Mouse (Mus musculus): ENCODE data around the gene Sec14l5. TPM values are rescaled to one million over a fixed set of nuclear protein-coding genes. Genes with fewer than 3 reads are reported as not detected.

The Sec14l5 gene
- total and polyA plus RNA-seq, 2 experiments from 2014 or later = 0.18 to 0.21 TPM

- peak overlapping the region; percentile 28; the same call in 1 of the 2 replicates for H3K9ac ChIP-seq (replicated peaks; ENCODE audit: low read length)
- no peak overlapping the region for H3K27ac ChIP-seq
- peak overlapping the region; percentile 78 for H3K4me2 ChIP-seq (ENCODE audit: low read depth, low read length)
- H3K4me3 ChIP-seq (ENCODE audit: low read length) = peak overlapping the region; percentile 38
- H3K27me3 ChIP-seq (ENCODE audit: insufficient read depth, low read length) = 0 out of 2 replicates have a peak, but pooled peaks cover 3% of the 10 kb centered on the region
- no peak for TF ChIP-seq CTCF (IDR thresholded peaks at IDR 0.05; ENCODE audit: low read depth)
- no peaks in the 10 kb centered on the region for H3K36me3 ChIP-seq (ENCODE audit: insufficient read depth, low read length)
- H3K9me3 ChIP-seq (ENCODE audit: low read length) = no peaks in the 10 kb centered on the region
- 4% methylated on average over 26 of the region's 26 CpGs for WGBS
- peak; percentile 68 for DNase-seq (ENCODE audit: low spot score)
- peak; percentile 84 for ATAC-seq
- H3K4me1 ChIP-seq (ENCODE audit: insufficient read depth, low read length) = no peaks in the 10 kb centered on the region
Measured at GRCm38 (mm10) chr16:5146367-5147036, 407 bp upstream of the Sec14l5 start.

GRCm38 (mm10) chr16:5150544-5150943 is 3.6 kb downstream of the Sec14l5 start:
- no peak overlapping the region for H3K27ac ChIP-seq

GRCm38 (mm10) chr16:5153299-5154026 is 6.6 kb downstream of the Sec14l5 start:
- Histone ChIP-seq H3K9ac (replicated peaks; ENCODE audit: low read length) (no peak overlapping the region), H3K27ac (0 out of 2 replicates have a peak overlapping the region, but pooled peaks have one; percentile 0), H3K4me3 (ENCODE audit: low read length) (no peak overlapping the region), H3K36me3 (ENCODE audit: insufficient read depth, low read length) (no peaks in the 10 kb centered on the region), H3K4me1 (ENCODE audit: insufficient read depth, low read length) (no peaks in the 10 kb centered on the region), H3K4me2 (ENCODE audit: low read depth, low read length) (no peak overlapping the region), H3K9me3 (ENCODE audit: low read length) (no peaks in the 10 kb centered on the region), H3K27me3 (ENCODE audit: insufficient read depth, low read length) (no peaks in the 10 kb centered on the region)
- WGBS = 25% methylated on average over 6 of the region's 6 CpGs
- no peak for TF ChIP-seq CTCF (IDR thresholded peaks at IDR 0.05; ENCODE audit: low read depth)
- peak; percentile 50 for DNase-seq (ENCODE audit: low spot score)
- no peak for ATAC-seq

More at GRCm38 (mm10) chr16:5150544-5150943, 3.6 kb downstream of the Sec14l5 start:
- no peak overlapping the region for H3K4me3 ChIP-seq (ENCODE audit: low read length)
- H3K36me3 ChIP-seq (ENCODE audit: insufficient read depth, low read length) = no peaks in the 10 kb centered on the region
- no peaks in the 10 kb centered on the region for H3K9me3 ChIP-seq (ENCODE audit: low read length)
- TF ChIP-seq CTCF (IDR thresholded peaks at IDR 0.05; ENCODE audit: low read depth) = no peak
- H3K9ac ChIP-seq (replicated peaks; ENCODE audit: low read length) = no peak overlapping the region
- H3K27me3 ChIP-seq (ENCODE audit: insufficient read depth, low read length) = 0 out of 2 replicates have a peak, but pooled peaks cover 3% of the 10 kb centered on the region
- 55% methylated on average over 10 of the region's 10 CpGs for WGBS
- DNase-seq (ENCODE audit: low spot score) (no peak), ATAC-seq (no peak)
- no peaks in the 10 kb centered on the region for H3K4me1 ChIP-seq (ENCODE audit: insufficient read depth, low read length)
- no peak overlapping the region for H3K4me2 ChIP-seq (ENCODE audit: low read depth, low read length)

GRCm38 (mm10) chr16:5155014-5155413 is 8.1 kb downstream of the Sec14l5 start:
- TF ChIP-seq CTCF (IDR thresholded peaks at IDR 0.05; ENCODE audit: low read depth) = no peak
- DNase-seq (ENCODE audit: low spot score) = no peak
- WGBS = 64% methylated on average over 3 of the region's 3 CpGs
- Histone ChIP-seq H3K27ac (no peak overlapping the region), H3K4me2 (ENCODE audit: low read depth, low read length) (no peak overlapping the region), H3K4me3 (ENCODE audit: low read length) (no peak overlapping the region), H3K27me3 (ENCODE audit: insufficient read depth, low read length) (no peaks in the 10 kb centered on the region), H3K4me1 (ENCODE audit: insufficient read depth, low read length) (no peaks in the 10 kb centered on the region), H3K9me3 (ENCODE audit: low read length) (no peaks in the 10 kb centered on the region), H3K9ac (replicated peaks; ENCODE audit: low read length) (no peak overlapping the region), H3K36me3 (ENCODE audit: insufficient read depth, low read length) (no peaks in the 10 kb centered on the region)
- no peak for ATAC-seq

GRCm38 (mm10) chr16:5156495-5156894 is 9.6 kb downstream of the Sec14l5 start:
- 73% methylated on average over 2 of the region's 2 CpGs for WGBS
- no peaks in the 10 kb centered on the region for H3K4me1 ChIP-seq (ENCODE audit: insufficient read depth, low read length)
- H3K4me2 ChIP-seq (ENCODE audit: low read depth, low read length) = no peak overlapping the region
- TF ChIP-seq CTCF (IDR thresholded peaks at IDR 0.05; ENCODE audit: low read depth) = no peak
- H3K27ac ChIP-seq = no peak overlapping the region
- no peaks in the 10 kb centered on the region for H3K27me3 ChIP-seq (ENCODE audit: insufficient read depth, low read length)
- no peak overlapping the region for H3K4me3 ChIP-seq (ENCODE audit: low read length)
- no peak for ATAC-seq
- H3K9me3 ChIP-seq (ENCODE audit: low read length) = no peaks in the 10 kb centered on the region
- no peak overlapping the region for H3K9ac ChIP-seq (replicated peaks; ENCODE audit: low read length)
- H3K36me3 ChIP-seq (ENCODE audit: insufficient read depth, low read length) = no peaks in the 10 kb centered on the region
- DNase-seq (ENCODE audit: low spot score) = no peak

GRCm38 (mm10) chr16:5157113-5157512 is 10.2 kb downstream of the Sec14l5 start:
- 94% methylated on average over 3 of the region's 3 CpGs for WGBS
- Histone ChIP-seq H3K9ac (replicated peaks; ENCODE audit: low read length) (no peak overlapping the region), H3K4me2 (ENCODE audit: low read depth, low read length) (no peak overlapping the region), H3K9me3 (ENCODE audit: low read length) (no peaks in the 10 kb centered on the region), H3K4me1 (ENCODE audit: insufficient read depth, low read length) (no peaks in the 10 kb centered on the region), H3K27me3 (ENCODE audit: insufficient read depth, low read length) (no peaks in the 10 kb centered on the region), H3K4me3 (ENCODE audit: low read length) (no peak overlapping the region), H3K36me3 (ENCODE audit: insufficient read depth, low read length) (no peaks in the 10 kb centered on the region), H3K27ac (no peak overlapping the region)
- TF ChIP-seq CTCF (IDR thresholded peaks at IDR 0.05; ENCODE audit: low read depth) = no peak
- no peak for ATAC-seq
- no peak for DNase-seq (ENCODE audit: low spot score)

GRCm38 (mm10) chr16:5159248-5159647 is 12.3 kb downstream of the Sec14l5 start:
- DNase-seq (ENCODE audit: low spot score) = no peak
- H3K4me3 ChIP-seq (ENCODE audit: low read length) = no peak overlapping the region
- whole genome bisulfite sequencing = 76% methylated on average over 8 of the region's 8 CpGs
- no peaks in the 10 kb centered on the region for H3K27me3 ChIP-seq (ENCODE audit: insufficient read depth, low read length)
- H3K9ac ChIP-seq (replicated peaks; ENCODE audit: low read length) = no peak overlapping the region
- H3K4me2 ChIP-seq (ENCODE audit: low read depth, low read length) = no peak overlapping the region
- no peak overlapping the region for H3K27ac ChIP-seq
- no peaks in the 10 kb centered on the region for H3K4me1 ChIP-seq (ENCODE audit: insufficient read depth, low read length)
- no peak for ATAC-seq
- no peak for TF ChIP-seq CTCF (IDR thresholded peaks at IDR 0.05; ENCODE audit: low read depth)
- no peaks in the 10 kb centered on the region for H3K9me3 ChIP-seq (ENCODE audit: low read length)
- no peaks in the 10 kb centered on the region for H3K36me3 ChIP-seq (ENCODE audit: insufficient read depth, low read length)

All from hindbrain, postnatal 0 days (tissue).